Mouse (Mus musculus) mesoderm, embryonic 11.5 days (tissue): Measurements from ENCODE around the gene Pip5k1a.
A peak's percentile ranks its signal among the peaks of the same experiment; 100 is the strongest.
"Not testable (repeated sequence)": the region's sequence is repeated elsewhere in the genome, so short reads cannot be mapped to it uniquely, and the experiment has no call there.

Source experiments
- DNase-seq: peaks from one replicate; pipeline ENCODE4 v3.0.0-alpha.2; 2012; ENCODE audit warnings: low read depth, low spot score

Gene Pip5k1a

DNA sequence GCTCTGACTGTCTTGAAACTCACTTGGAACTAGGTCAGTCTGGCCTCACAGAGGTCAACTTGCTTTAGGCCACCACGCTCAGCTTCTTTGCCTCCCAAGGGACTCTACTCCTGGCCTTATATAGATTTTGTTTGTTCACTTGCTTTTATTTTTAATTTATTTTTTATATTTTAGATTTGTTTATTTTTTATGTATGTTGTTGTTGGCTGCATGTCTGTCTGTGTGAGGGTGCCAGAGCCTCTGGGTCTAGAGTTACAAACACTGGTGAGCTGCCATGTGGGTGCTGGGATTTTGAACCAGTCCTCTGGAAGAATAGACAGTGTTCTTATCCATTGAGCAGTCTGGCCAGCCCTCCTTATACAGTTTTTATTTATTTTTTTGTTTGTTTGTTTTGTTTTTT lies 6.0 kb upstream of the Pip5k1a start:
- no peak for DNase-seq

DNA sequence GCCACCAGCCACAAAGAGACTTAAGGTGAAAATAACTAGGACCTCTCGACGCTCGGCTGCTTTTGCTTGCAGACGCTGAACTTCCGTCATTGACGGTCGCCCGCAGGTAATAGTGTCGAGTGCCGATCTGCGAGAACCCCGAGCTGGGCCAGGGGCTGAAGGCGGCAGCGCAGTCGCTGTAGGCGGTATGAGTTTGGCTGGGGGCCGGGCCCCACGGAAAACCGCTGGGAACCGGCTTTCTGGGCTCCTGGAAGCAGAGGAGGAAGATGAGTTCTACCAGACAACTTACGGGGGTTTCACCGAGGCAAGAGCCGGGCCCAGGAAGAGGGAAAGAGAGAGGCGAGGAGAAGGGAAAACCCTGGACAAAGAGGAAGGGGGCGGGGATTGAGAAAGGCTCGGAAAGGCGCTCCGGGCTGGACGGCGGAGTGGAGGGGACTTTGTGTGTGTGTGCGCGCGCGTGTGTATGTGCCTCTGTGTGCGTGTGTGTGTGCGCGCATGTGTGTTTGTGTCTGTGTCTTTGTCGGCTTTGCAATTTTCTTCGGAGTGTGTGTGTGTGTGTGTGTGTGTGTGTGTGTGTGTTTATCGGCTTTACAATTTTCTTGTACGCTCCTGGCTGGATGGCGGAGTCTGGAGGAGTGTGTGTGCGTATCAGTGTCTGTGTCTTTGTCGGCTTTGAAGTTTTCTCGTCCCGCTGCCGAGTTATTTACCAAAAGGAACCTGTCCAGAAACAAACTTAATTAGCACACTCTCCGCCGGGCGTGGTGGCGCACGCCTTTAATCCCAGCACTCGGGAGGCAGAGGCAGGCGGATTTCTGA lies 4.4 kb upstream of the Pip5k1a start, which contains the start of gene Vps72:
TSS of gene Vps72 (plus strand) at position 112 of the 816 bp plus-strand sequence.
- DNase-seq: peak; percentile 94

DNA sequence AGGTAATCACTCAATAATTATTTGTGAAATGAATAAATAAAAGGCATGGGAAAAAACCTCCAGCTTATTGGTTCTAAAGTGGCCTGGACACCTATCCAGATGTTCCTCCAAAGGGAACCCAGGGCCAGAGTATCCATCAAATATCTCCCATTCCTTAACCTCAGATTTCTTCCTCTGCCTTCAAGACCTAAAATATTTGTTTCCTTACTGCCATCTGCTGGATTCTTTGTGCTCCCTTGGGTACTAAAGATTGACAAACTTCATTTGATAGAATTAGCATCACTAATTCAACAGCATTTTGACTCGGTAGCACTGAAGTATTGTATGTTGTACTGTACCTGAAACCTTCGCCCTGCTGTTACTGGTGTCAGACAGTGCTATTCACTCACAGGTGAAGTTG lies 1.2 kb upstream of the Pip5k1a start:
- DNase-seq: no peak

DNA sequence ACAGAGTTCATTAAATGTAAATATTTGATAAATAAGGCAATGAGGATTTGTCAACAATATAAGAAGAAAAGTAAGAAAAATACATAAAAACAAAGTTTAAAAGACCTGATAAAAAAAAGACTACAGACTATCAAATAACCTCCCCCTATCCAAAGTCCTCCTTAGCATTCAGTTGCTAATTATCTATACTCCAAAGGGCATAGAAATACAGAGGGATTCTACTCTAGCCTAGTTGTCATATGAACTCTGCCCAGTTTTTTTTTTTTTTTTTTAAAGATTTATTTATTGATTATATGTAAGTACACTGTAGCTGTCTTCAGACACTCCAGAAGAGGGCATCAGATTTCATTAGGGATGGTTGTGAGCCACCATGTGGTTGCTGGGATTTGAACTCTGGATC lies 578 bp upstream of the Pip5k1a start:
- DNase-seq: not testable (repeated sequence)

DNA sequence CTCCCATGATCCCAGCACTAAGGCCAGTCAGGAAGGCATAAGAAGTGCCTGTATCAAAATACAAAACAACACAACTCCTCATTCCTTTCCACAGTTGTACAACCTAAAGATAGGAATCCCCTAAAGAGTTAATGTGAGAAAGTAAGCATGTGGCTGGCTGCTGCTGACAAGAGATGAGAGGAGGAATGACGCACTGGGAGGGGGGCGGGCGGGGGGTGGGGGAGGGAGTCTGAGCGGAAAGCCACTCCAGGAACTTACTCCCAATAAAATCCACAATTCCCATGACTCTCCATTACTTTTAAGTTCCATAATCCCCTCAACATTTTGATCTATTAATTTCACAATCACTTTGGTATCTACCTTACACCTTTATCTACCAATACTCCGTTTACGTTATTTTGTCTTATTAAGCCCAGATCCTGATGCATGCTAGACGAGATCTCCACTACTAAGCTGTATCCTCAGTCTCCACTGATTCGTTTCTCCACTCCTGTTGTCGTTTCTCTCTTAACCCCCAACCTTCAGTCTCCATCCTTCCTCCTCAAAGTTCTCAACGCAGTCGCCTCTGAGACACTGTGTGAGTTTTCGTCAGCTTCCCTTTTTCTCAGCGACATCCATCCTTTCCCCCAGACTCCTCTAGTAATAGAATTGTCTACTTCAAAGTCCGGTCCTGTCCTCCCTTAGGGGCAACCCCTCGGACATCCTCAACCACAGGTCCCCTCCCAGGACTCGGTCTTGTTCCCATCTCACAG lies 968 bp downstream of the Pip5k1a start:
- no peak for DNase-seq

DNA sequence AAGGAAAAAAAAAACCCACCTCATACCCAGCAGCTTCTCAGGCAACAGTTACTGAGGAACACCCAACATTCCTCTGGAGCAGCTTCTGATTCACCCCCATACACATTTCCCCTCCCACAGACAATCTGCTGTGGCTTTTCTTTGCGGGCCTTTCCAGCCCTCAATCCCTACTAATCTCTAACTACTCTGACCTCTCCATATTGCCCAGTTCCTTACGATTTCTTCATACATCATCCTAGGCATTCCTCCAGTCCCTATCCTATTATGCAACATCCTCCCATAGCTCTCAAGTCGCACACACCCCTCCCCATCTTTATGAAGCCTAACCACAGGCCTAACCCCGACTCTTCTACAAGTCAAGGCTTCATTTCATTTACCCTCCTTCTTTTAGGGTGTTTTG lies 1.6 kb downstream of the Pip5k1a start:
- DNase-seq: no peak

DNA sequence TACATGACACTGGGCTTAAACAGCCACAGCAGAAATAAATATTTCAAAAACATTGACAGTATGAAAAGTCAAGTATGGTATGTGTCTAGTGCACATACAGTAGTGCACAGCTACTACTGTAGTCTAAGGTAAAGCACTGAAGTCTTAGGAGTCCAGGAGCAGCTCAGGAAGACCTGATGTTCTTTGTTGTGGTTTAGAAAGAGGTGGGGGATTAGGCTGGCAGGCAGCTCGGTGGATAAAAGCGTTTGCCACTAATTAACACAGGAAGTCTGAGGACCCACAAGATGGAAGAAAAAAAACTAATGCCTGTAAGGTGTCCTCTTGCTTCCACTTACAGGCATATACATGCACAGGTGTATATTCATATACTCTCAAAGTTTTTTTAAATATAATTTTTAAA lies 5.9 kb downstream of the Pip5k1a start:
- DNase-seq: no peak

DNA sequence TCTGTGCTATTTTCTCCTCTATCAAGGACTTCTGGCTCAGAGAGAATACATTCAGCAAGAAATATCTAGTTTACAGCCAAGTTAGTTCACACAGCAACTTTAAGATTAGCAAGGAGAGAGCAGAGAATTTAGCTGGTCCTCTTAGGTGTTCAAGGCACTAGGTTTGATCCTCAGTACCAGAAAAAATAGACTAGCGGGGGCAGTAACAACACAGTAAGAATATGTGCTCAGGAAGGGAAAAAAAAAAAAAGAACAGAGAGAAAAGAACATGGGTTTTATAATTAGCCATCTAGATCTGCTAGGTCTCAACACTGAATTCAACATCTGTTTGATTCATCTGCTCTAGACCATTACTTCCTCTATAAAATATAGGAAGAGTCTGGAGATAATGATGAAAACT lies 18.7 kb downstream of the Pip5k1a start:
- DNase-seq: no peak

DNA sequence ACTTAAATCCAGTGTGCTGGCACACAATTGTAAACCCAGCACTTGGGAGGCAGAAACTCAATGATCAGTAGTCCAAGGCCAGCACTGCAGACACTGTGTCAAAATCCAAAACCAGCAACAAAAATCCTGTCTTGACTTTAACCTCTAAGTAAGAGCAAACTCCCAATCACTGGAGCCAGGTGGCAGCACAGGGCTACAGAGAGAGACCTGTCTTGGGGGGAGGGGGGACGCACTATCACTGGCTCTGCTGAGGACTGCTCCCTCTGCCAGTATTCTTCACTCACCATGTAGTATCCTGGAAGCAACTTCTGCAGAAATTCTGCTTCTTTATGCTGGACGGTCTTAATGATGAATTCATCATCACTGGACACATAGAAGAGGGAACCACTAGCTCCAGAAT lies 35.1 kb downstream of the Pip5k1a start:
- DNase-seq: no peak

DNA sequence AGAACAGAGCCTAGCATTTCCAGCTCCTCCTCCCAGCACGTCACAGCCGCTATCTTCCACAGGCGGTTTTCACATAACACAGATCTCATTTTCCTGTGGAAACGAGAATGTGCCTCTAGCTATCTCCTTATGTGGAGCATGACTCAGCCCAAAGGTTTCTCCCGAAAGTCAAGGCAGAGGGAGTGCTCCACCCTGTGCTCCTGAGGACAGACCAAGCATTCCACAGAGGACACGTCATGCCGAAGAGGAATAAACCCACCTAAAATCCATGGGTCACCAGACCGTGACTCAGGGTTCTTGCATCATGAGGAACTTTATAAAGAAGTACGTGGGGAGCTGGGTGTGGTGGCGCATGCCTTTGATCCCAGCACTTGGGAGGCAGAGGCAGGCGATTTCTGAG lies 40.2 kb downstream of the Pip5k1a start:
- DNase-seq: no peak

DNA sequence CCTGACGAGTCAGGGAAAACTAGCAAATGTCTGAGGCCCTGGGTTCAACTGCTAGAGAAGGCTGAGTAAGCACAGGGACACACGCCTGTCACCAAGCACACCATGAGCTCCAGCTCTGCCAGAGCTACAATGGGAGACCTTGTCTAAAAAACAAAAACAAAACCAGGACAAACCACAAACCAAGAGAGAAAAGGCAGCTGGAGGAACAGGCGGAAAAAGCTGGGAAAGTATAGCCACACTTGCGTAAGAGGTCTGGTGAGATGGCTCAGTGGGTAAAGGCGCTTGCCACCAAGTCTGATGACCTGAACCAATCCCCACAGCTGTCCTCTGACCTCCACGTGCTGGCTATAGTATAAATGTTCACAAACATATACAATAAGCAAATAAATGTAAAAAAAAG lies 40.6 kb downstream of the Pip5k1a start:
- DNase-seq: no peak

DNA sequence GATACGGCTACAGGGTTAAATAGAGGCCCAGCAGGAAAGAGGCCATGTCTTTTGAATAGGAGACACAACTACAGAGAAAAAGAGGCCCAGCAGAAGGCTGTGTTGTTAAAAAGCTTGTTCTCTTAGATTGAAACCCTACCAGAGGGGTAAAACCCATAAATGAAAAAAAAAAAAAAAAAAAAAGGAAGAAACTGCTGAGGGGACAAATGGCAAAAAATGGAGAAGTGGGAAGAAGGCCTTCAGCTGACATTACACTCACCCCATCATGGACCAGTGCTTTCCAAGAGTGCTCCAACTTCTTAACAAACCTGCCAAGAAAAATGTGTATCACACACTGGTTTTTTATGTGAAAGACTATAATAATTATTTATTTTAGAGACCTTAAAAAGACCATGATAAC lies 41.2 kb downstream of the Pip5k1a start:
- no peak for DNase-seq

DNA sequence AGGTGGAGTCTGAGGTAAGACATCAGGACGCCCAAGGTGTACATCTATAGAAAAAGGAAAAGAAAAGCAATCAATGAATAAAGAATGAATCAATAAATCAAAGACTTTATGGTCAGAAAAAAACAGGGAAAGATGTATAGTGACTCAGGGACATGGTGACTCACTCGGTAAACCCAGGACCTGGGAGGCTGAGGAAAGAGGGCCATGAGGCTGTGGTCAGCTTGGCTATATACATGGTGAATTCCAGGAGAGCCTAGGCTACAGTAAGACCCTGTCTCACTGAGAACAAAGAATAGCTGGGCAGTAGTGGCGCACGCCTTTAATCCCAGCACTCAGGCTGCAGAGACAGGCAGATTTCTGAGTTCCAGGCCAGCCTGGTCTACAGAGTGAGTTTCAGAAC lies 43.0 kb downstream of the Pip5k1a start:
- DNase-seq: no peak

DNA sequence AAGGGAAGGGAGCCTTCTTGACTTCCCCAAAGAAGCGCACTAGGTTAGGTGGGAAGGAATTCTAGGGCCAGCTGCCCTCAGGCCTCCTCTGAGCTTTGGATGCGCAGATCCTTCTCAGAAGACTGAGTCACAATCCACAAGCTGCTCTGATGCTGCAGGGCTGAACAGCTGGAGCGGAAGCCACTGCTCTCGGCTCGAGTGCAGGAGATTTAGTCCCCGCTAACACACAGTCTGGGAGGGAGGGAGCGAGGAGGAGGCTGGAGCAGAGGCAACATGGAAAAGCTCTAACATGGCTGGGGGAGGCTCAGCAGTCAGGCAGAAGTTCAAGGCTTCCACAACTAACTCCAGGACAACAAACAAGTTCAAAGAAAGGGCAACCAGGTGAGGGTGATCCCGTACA lies 48.7 kb downstream of the Pip5k1a start:
- DNase-seq: no peak

DNA sequence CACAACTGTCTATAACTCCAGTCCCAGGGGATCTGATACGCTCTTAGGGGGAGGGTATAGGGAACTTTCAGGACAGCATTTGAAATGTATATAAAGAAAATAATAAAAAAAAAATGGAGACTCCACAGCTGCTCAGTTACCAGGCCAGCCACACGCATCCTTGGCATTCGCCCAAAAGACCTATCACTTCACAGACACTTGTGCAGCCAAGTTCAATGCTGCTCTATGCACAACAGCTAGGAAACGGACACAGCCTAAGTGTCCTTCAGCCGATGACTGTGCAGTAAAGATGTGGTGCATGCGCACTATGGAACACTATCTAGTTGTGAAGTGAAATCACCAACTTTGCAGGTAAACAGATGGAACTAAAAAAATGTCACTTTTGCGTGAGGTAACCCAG lies 50.5 kb downstream of the Pip5k1a start:
- no peak for DNase-seq

DNA sequence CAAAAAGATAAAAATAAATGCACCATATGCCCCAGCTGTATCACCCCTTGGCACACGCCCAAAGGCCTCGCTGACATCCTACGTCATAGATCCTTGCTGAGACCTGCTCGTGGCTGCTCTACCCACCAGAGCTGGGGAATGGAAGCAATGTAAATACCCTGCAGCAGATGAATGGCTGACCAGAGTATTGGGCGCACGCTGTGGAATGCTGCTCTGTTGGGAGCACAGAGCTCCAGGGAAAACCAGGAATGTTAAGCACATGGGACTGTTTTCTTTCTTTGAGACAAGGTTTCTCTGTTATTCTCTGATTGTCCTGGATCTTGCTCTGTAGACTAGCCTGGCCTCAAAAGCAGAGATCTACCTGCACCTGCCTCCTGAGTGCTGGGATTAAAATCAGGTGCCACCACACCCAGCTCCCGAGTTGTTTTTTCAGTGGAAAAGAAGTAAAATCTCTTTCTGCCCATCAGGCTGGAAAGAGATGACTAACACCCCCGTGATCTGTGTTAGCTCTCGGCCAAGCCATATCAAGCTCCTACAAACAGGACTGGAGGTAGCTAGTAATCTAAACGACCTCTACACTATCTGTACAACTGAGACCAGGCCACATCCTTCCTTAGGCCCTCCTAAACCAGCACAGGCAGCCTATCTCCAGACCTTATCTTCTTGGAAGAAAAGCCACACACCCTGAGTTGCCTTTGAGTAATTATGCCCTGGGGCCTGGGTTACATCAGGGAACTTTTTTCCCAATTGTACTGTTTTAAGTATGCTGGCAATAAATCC lies 52.1 kb downstream of the Pip5k1a start:
- DNase-seq: peak; percentile 32

DNA sequence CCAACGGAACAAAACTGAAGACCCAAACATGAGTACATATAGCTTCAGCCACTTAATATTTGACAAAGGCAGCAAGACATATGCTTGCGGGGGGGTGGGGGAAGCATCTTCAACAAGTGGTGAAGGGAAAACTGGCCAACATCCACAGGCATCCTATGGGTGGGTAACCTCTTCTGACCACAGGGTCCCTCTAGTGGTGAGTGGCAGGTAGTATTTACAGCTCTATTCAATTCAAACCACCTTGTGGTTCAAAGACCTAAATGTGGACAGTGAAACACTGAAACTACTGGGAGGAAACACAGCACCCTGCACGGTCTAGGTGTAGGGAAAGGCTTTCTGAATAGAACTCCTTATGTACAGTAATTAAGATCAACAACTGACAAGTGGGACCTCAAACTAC lies 53.0 kb downstream of the Pip5k1a start:
- peak; percentile 72 for DNase-seq

DNA sequence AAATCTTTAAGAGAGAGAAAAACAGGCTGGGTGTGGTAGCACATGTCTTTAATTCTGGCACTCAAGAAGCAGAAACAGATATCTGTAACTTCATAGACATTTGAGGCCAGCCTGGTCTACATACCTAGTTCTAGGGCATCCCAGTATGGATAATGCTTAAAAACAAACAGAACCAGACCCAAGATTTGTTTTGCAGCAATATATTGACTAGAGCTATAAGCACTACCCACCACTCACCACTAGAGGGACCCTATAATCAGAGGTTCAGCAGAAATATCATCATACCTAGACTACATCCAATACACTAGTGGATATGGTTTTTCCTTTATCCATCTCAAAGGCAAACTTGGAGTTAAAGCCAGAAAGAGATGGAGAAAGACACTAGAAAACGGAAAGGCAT lies 53.8 kb downstream of the Pip5k1a start:
- DNase-seq: peak; percentile 73

DNA sequence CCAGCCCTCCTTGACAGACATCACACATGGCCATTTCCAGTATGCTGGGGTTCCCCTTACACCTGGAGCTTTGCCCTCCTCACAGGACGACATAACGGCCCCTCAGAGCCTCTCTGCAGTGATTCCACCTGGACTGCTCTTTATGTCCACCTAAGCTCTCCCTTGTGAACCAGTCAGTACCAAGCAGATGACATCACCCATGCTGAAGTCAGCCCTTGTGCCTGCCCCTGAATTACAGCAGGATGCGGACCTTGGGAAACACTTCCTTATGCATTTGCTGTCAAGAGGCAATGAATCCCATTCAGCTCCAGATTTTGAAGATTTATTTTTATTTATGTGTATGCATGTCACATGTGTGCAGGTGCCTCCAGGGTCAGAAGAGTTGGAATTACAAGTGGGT lies 58.8 kb downstream of the Pip5k1a start:
- no peak for DNase-seq

DNA sequence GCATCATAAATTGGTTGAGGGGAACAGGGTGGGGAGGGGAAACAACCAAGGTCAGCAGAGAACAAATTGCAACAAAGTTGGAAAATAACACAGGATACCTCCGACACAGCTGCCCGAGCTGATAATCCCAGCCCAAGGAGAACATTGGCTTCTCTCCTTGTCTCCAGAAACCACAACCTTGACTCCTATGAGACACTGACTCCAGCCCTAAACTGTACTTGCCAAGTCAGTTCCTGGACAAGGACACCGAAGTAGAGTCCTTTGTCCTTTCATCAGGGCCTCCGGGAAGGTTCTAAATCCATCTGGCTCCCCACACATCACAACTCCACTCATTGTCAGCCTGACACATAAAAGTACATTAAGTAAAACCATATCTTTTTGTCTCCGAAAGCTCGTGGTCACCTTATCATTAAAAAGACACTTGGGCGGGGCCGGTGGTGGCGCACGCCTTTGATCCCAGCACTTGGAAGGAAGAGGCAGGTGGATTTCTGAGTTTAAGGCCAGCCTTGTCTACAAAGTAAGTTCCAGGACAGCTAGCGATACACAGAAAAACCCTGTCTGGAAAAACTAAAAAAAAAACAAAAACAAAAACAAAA lies 60.2 kb downstream of the Pip5k1a start:
- DNase-seq: no peak

DNA sequence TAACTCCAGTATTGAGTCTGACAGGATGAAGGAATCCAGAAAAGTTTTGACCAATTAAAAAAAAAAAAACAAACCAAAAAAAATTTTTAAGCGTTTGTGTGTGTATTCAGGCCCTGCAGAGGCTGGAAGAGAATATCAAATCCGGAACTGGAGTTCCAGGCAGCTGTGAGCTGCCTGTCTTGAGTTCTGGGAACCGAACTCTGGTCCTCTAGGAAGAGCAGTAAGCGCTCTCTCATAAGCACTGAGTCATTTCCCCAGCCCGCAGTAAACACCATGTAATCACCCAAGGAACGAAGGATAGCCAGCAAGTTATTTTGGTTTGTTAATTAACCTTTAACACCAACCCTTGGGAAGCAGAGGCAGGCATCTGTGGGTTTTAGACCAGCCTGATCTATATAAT lies 63.5 kb downstream of the Pip5k1a start:
- DNase-seq: no peak

DNA sequence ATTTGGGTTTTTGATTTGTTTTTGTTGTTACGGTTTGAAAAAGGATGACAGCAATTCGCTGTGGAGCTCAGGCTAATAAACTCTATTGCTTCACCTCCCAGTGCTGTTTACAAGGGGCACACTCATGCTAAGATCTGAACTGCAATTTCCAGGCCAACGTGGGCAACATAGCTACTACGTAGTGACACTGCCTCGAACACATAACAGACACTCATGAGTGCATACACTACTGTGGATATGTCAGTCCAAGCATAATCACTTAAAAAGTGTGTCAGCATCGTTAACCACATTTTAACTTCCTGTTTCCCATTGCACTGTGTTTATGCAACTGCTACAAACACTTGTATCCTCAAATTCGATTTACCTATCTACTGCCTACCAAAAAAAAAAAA lies 63.9 kb downstream of the Pip5k1a start:
- DNase-seq: no peak
